Mouse (Mus musculus) splenic B cell, adult 2 months (primary cell): ENCODE measurements around the gene 1190005I06Rik.

Source experiments
- DNase-seq: peaks from one replicate; pipeline ENCODE4 v3.0.0-alpha.2; 2011; ENCODE audit warnings: low read depth, low spot score
- H3K27me3 ChIP-seq: 2 replicates; pipeline ENCODE4 v1.6.1; 2012; ENCODE audit warnings: mild to moderate bottlenecking, low read length, moderate library complexity, mixed read lengths; ENCODE audit not compliant: control insufficient read depth, poor library complexity, insufficient read depth, severe bottlenecking
- H3K36me3 ChIP-seq: 2 replicates; pipeline ENCODE4 v1.6.1; 2012; ENCODE audit warnings: mild to moderate bottlenecking, low read length, moderate library complexity, mixed read lengths; ENCODE audit not compliant: control insufficient read depth, poor library complexity, insufficient read depth, severe bottlenecking

1190005I06Rik gene

GRCm38 (mm10) chr8:120619235-120620180 lies 27.9 kb downstream of the 1190005I06Rik start:
- H3K27me3 ChIP-seq: peaks cover under 1% of the 10 kb centered on the region; the same call in 1 of the 2 replicates
- no peak for DNase-seq
- no peaks in the 10 kb centered on the region for H3K36me3 ChIP-seq

- Histone ChIP-seq H3K36me3 (no peaks in the 10 kb centered on the region), H3K27me3 (peaks cover 1% of the 10 kb centered on the region; the same call in 1 of the 2 replicates)
- DNase-seq: peak; percentile 77
Measured at GRCm38 (mm10) chr8:120618110-120618509, 29.3 kb downstream of the 1190005I06Rik start.

GRCm38 (mm10) chr8:120616663-120617626 lies 30.5 kb downstream of the 1190005I06Rik start:
- no peak for DNase-seq
- H3K36me3 ChIP-seq: no peaks in the 10 kb centered on the region
- peaks cover 1% of the 10 kb centered on the region; the same call in 1 of the 2 replicates for H3K27me3 ChIP-seq

GRCm38 (mm10) chr8:120614491-120614890 lies 32.9 kb downstream of the 1190005I06Rik start:
- Histone ChIP-seq H3K27me3 (peaks cover 1% of the 10 kb centered on the region; the same call in 1 of the 2 replicates), H3K36me3 (no peaks in the 10 kb centered on the region)
- no peak for DNase-seq

- Histone ChIP-seq H3K27me3 (peaks cover 1% of the 10 kb centered on the region; the same call in 1 of the 2 replicates), H3K36me3 (no peaks in the 10 kb centered on the region)
- no peak for DNase-seq
Measured at GRCm38 (mm10) chr8:120610824-120611223, 36.6 kb downstream of the 1190005I06Rik start.

GRCm38 (mm10) chr8:120607885-120608284 lies 39.5 kb downstream of the 1190005I06Rik start:
- peak; percentile 84 for DNase-seq
- Histone ChIP-seq H3K36me3 (no peaks in the 10 kb centered on the region), H3K27me3 (no peaks in the 10 kb centered on the region)

GRCm38 (mm10) chr8:120607460-120607859 lies 40.0 kb downstream of the 1190005I06Rik start:
- Histone ChIP-seq H3K36me3 (no peaks in the 10 kb centered on the region), H3K27me3 (no peaks in the 10 kb centered on the region)
- no peak for DNase-seq

GRCm38 (mm10) chr8:120602672-120603071 lies 44.8 kb downstream of the 1190005I06Rik start:
- H3K27me3 ChIP-seq: no peaks in the 10 kb centered on the region
- DNase-seq: no peak

GRCm38 (mm10) chr8:120599504-120599903 lies 47.9 kb downstream of the 1190005I06Rik start:
- Histone ChIP-seq H3K27me3 (no peaks in the 10 kb centered on the region), H3K36me3 (no peaks in the 10 kb centered on the region)
- peak; percentile 84 for DNase-seq

More at GRCm38 (mm10) chr8:120602672-120603071, 44.8 kb downstream of the 1190005I06Rik start:
- no peaks in the 10 kb centered on the region for H3K36me3 ChIP-seq

GRCm38 (mm10) chr8:120598579-120598978 lies 48.9 kb downstream of the 1190005I06Rik start:
- Histone ChIP-seq H3K36me3 (no peaks in the 10 kb centered on the region), H3K27me3 (no peaks in the 10 kb centered on the region)
- DNase-seq: no peak

GRCm38 (mm10) chr8:120595963-120596362 lies 51.5 kb downstream of the 1190005I06Rik start:
- H3K36me3 ChIP-seq: no peaks in the 10 kb centered on the region
- no peaks in the 10 kb centered on the region for H3K27me3 ChIP-seq
- peak; percentile 85 for DNase-seq

GRCm38 (mm10) chr8:120594571-120594970 lies 52.9 kb downstream of the 1190005I06Rik start:
- DNase-seq: peak; percentile 59
- Histone ChIP-seq H3K27me3 (no peaks in the 10 kb centered on the region), H3K36me3 (no peaks in the 10 kb centered on the region)

GRCm38 (mm10) chr8:120591587-120592292 lies 55.7 kb downstream of the 1190005I06Rik start:
- no peaks in the 10 kb centered on the region for H3K36me3 ChIP-seq
- no peak for DNase-seq
- H3K27me3 ChIP-seq: no peaks in the 10 kb centered on the region

GRCm38 (mm10) chr8:120589921-120590320 lies 57.5 kb downstream of the 1190005I06Rik start:
- Histone ChIP-seq H3K27me3 (no peaks in the 10 kb centered on the region), H3K36me3 (no peaks in the 10 kb centered on the region)
- DNase-seq: peak; percentile 27
